Mouse (Mus musculus) G1E (cell line): ENCODE results near the gene Ccl2.

Source experiments
- CTCF ChIP-seq: IDR thresholded peaks from 2 replicates; pipeline ENCODE4 v1.5.1; 2012; ENCODE audit warnings: low read depth, low read length, inconsistent platforms, mixed read lengths
- GATA1 ChIP-seq: IDR thresholded peaks from 2 replicates; pipeline ENCODE4 v1.6.1; 2012; ENCODE audit warnings: borderline replicate concordance, low read length, inconsistent platforms, mixed read lengths
- GATA2 ChIP-seq: IDR thresholded peaks from 2 replicates; pipeline ENCODE4 v1.6.1; 2012; ENCODE audit warnings: low read depth, low read length, inconsistent platforms, borderline replicate concordance
- POLR2AphosphoS5 ChIP-seq: IDR thresholded peaks from 2 replicates; pipeline ENCODE4 v1.6.1; 2012; ENCODE audit warnings: low read depth, low read length, inconsistent platforms; ENCODE audit not compliant: insufficient replicate concordance
- TAL1 ChIP-seq: conservative IDR thresholded peaks from 2 replicates; pipeline ENCODE4 v1.6.1; 2012; ENCODE audit warnings: low read depth, low read length, inconsistent platforms, mixed read lengths

GRCm38 (mm10) chr11:81996172-81996841 is 39.1 kb upstream of the Ccl2 start:
- TF ChIP-seq TAL1 (no peak), CTCF (no peak), GATA1 (no peak), GATA2 (no peak), POLR2AphosphoS5 (no peak)
